Mouse (Mus musculus) heart, adult 2 months (tissue): ENCODE data around the gene Pla2g4c.
"Not testable (repeated sequence)": the region's sequence is repeated elsewhere in the genome, so short reads cannot be mapped to it uniquely, and the experiment has no call there.

Experiments
- CTCF ChIP-seq: fragments of 200-600 bp; IDR thresholded peaks from 2 replicates; pipeline ENCODE4 v1.8.1; 2022; ENCODE audit warnings: antibody characterized with exemption, mild to moderate bottlenecking, moderate library complexity
- POLR2A ChIP-seq: fragments of 200-500 bp; IDR thresholded peaks from 2 replicates; pipeline ENCODE4 v1.6.1; 2011; ENCODE audit warnings: mild to moderate bottlenecking, low read depth, low read length, control low read depth; ENCODE audit not compliant: insufficient read depth

DNA sequence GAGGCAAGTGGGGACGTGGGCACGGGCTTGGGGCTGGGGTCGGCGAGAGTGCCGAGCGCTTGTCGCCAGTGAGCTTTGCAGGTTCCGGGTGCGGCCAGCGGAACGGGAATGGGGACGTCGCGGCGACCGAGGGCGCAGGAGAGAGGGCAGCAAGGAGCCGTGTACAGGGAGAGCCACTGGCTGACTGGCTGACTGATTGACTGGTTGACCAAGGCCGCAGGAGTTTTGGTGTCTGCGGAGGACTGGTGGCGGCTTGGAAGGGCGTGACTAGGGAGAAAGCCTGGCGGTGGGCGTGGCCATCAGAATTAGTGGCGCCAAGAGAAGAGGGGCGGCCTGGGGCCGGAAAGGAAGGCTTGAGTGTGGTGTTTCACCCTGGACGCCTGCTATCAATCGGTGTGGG is 45.5 kb upstream of the Pla2g4c start:
- TF ChIP-seq CTCF, POLR2A: not testable (repeated sequence)
